Mouse (Mus musculus): ENCODE measurements around the gene Gldn. TPM values are rescaled to one million over a fixed set of nuclear protein-coding genes. Genes with fewer than 3 reads are reported as not detected.

The Gldn gene
- total and polyA plus RNA-seq, 2 experiments from 2014 or later, result 0.44 to 0.86 TPM

GRCm38 (mm10) chr9:54308209-54308608 is 21.9 kb downstream of the Gldn start:
- no peaks in the 10 kb centered on the region for H3K36me3 ChIP-seq (ENCODE audit: insufficient read depth, low read length)
- TF ChIP-seq CTCF (IDR thresholded peaks at IDR 0.05), result no peak
- 65% methylated on average over 1 of the region's 1 CpGs for WGBS
- no peak overlapping the region for H3K27ac ChIP-seq (ENCODE audit: low read depth, low read length)
- H3K4me2 ChIP-seq (ENCODE audit: low read depth, low read length, poor library complexity, severe bottlenecking), result no peak overlapping the region
- H3K4me1 ChIP-seq (ENCODE audit: insufficient read depth, low read length), result no peaks in the 10 kb centered on the region
- H3K9ac ChIP-seq (replicated peaks; ENCODE audit: low read length, poor library complexity, severe bottlenecking), result no peak overlapping the region
- DNase-seq (ENCODE audit: low spot score) (no peak), ATAC-seq (ENCODE audit: low FRiP score) (no peak)
- H3K9me3 ChIP-seq (ENCODE audit: low read length), result no peaks in the 10 kb centered on the region
- H3K27me3 ChIP-seq (ENCODE audit: insufficient read depth, low read length), result no peaks in the 10 kb centered on the region
- H3K4me3 ChIP-seq (ENCODE audit: low read depth, low read length), result no peak overlapping the region

GRCm38 (mm10) chr9:54308751-54309358 is 22.6 kb downstream of the Gldn start:
- ATAC-seq (ENCODE audit: low FRiP score) (no peak), DNase-seq (ENCODE audit: low spot score) (no peak)
- Histone ChIP-seq H3K27ac (ENCODE audit: low read depth, low read length) (no peak overlapping the region), H3K9ac (replicated peaks; ENCODE audit: low read length, poor library complexity, severe bottlenecking) (no peak overlapping the region), H3K9me3 (ENCODE audit: low read length) (no peaks in the 10 kb centered on the region), H3K36me3 (ENCODE audit: insufficient read depth, low read length) (no peaks in the 10 kb centered on the region), H3K4me2 (ENCODE audit: low read depth, low read length, poor library complexity, severe bottlenecking) (no peak overlapping the region), H3K4me3 (ENCODE audit: low read depth, low read length) (no peak overlapping the region), H3K27me3 (ENCODE audit: insufficient read depth, low read length) (no peaks in the 10 kb centered on the region), H3K4me1 (ENCODE audit: insufficient read depth, low read length) (no peaks in the 10 kb centered on the region)
- WGBS, result 57% methylated on average over 2 of the region's 2 CpGs
- no peak for TF ChIP-seq CTCF (IDR thresholded peaks at IDR 0.05)

GRCm38 (mm10) chr9:54316363-54316762 is 30.1 kb downstream of the Gldn start:
- no peaks in the 10 kb centered on the region for H3K36me3 ChIP-seq (ENCODE audit: insufficient read depth, low read length)
- DNase-seq (ENCODE audit: low spot score) (peak; percentile 12), ATAC-seq (ENCODE audit: low FRiP score) (no peak)
- H3K4me1 ChIP-seq (ENCODE audit: insufficient read depth, low read length), result no peaks in the 10 kb centered on the region
- no peak overlapping the region for H3K9ac ChIP-seq (replicated peaks; ENCODE audit: low read length, poor library complexity, severe bottlenecking)
- 73% methylated on average over 9 of the region's 9 CpGs for WGBS
- H3K27ac ChIP-seq (ENCODE audit: low read depth, low read length), result no peak overlapping the region
- no peaks in the 10 kb centered on the region for H3K9me3 ChIP-seq (ENCODE audit: low read length)
- H3K27me3 ChIP-seq (ENCODE audit: insufficient read depth, low read length), result no peaks in the 10 kb centered on the region
- TF ChIP-seq CTCF (IDR thresholded peaks at IDR 0.05), result peak; percentile 55
- no peak overlapping the region for H3K4me3 ChIP-seq (ENCODE audit: low read depth, low read length)
- no peak overlapping the region for H3K4me2 ChIP-seq (ENCODE audit: low read depth, low read length, poor library complexity, severe bottlenecking)

- Histone ChIP-seq H3K36me3 (ENCODE audit: insufficient read depth, low read length) (no peaks in the 10 kb centered on the region), H3K4me3 (ENCODE audit: low read depth, low read length) (no peak overlapping the region), H3K4me1 (ENCODE audit: insufficient read depth, low read length) (no peaks in the 10 kb centered on the region), H3K9me3 (ENCODE audit: low read length) (no peaks in the 10 kb centered on the region), H3K27me3 (ENCODE audit: insufficient read depth, low read length) (no peaks in the 10 kb centered on the region), H3K9ac (replicated peaks; ENCODE audit: low read length, poor library complexity, severe bottlenecking) (no peak overlapping the region), H3K4me2 (ENCODE audit: low read depth, low read length, poor library complexity, severe bottlenecking) (no peak overlapping the region), H3K27ac (ENCODE audit: low read depth, low read length) (no peak overlapping the region)
- WGBS, result 47% methylated on average over 8 of the region's 8 CpGs
- peak; percentile 32 for DNase-seq (ENCODE audit: low spot score)
- ATAC-seq (ENCODE audit: low FRiP score), result no peak
- peak; percentile 60 for TF ChIP-seq CTCF (IDR thresholded peaks at IDR 0.05)
Observed at GRCm38 (mm10) chr9:54323456-54323855, 37.2 kb downstream of the Gldn start.

GRCm38 (mm10) chr9:54329201-54329600 is 42.9 kb downstream of the Gldn start:
- Histone ChIP-seq H3K27me3 (ENCODE audit: insufficient read depth, low read length) (no peaks in the 10 kb centered on the region), H3K9me3 (ENCODE audit: low read length) (no peaks in the 10 kb centered on the region), H3K4me3 (ENCODE audit: low read depth, low read length) (no peak overlapping the region), H3K4me2 (ENCODE audit: low read depth, low read length, poor library complexity, severe bottlenecking) (no peak overlapping the region), H3K36me3 (ENCODE audit: insufficient read depth, low read length) (no peaks in the 10 kb centered on the region), H3K27ac (ENCODE audit: low read depth, low read length) (no peak overlapping the region), H3K9ac (replicated peaks; ENCODE audit: low read length, poor library complexity, severe bottlenecking) (no peak overlapping the region), H3K4me1 (ENCODE audit: insufficient read depth, low read length) (no peaks in the 10 kb centered on the region)
- ATAC-seq (ENCODE audit: low FRiP score), result no peak
- 96% methylated on average over 7 of the region's 7 CpGs for WGBS
- DNase-seq (ENCODE audit: low spot score), result no peak
- no peak for TF ChIP-seq CTCF (IDR thresholded peaks at IDR 0.05)

GRCm38 (mm10) chr9:54335582-54335981 is 49.3 kb downstream of the Gldn start:
- no peaks in the 10 kb centered on the region for H3K9me3 ChIP-seq (ENCODE audit: low read length)
- ATAC-seq (ENCODE audit: low FRiP score), result no peak
- WGBS, result 66% methylated on average over 12 of the region's 12 CpGs
- H3K4me2 ChIP-seq (ENCODE audit: low read depth, low read length, poor library complexity, severe bottlenecking), result no peak overlapping the region
- no peak for TF ChIP-seq CTCF (IDR thresholded peaks at IDR 0.05)
- no peaks in the 10 kb centered on the region for H3K4me1 ChIP-seq (ENCODE audit: insufficient read depth, low read length)
- DNase-seq (ENCODE audit: low spot score), result no peak
- H3K4me3 ChIP-seq (ENCODE audit: low read depth, low read length), result no peak overlapping the region
- H3K9ac ChIP-seq (replicated peaks; ENCODE audit: low read length, poor library complexity, severe bottlenecking), result no peak overlapping the region
- H3K27me3 ChIP-seq (ENCODE audit: insufficient read depth, low read length), result no peaks in the 10 kb centered on the region
- H3K36me3 ChIP-seq (ENCODE audit: insufficient read depth, low read length), result no peaks in the 10 kb centered on the region
- H3K27ac ChIP-seq (ENCODE audit: low read depth, low read length), result no peak overlapping the region
